Mouse (Mus musculus): ENCODE results near the gene Dupd1. TPM values are rescaled to one million over a fixed set of nuclear protein-coding genes. Genes with fewer than 3 reads are reported as not detected.
A peak's percentile ranks its signal among the peaks of the same experiment; 100 is the strongest.

Dupd1 gene
- total RNA-seq, 2 experiments from 2014 or later, result 0.22 to 0.26 TPM

GRCm38 (mm10) chr14:21722021-21722698 is 7.8 kb upstream of the Dupd1 start:
- DNase-seq, result no peak

DNA sequence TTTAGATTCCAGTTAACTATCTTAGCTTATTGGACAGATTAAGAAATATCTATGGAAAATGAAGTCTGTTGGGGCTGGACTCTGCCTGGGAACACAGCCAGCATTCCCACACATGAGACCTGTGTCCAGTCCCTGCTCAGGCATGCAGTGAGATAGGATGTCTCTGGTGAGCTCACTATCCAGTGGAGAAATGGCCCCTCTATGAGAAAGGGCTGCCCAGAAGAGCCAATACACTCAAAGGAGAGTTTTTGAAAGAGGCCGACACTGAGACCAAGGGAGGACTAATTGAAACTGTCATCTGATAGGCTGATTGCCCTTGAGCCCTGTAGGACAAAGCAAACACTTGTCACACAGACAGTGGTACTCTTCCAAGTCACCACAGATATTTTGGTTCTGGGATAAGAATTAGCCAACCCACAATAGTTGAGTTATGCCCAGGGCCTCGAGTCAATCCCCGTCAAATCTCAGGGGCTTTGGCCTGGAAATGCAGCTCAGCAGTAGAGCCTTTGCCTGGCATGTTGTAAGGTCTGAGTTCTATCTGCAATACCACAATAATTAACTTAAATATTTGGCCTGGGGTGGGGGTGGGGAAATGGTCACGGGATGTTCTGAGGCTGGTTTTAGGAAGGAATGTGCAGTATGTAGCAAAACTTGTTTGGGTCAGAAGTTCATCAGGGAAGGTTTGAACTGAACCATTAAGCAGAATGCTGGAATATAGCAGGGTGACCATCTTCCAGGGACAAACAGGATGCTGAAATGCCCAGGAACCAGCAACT is 6.2 kb upstream of the Dupd1 start:
- peak in 1 of 2 experiments; percentile 18 for DNase-seq

GRCm38 (mm10) chr14:21719646-21720383 is 5.4 kb upstream of the Dupd1 start:
- no peak for DNase-seq

DNA sequence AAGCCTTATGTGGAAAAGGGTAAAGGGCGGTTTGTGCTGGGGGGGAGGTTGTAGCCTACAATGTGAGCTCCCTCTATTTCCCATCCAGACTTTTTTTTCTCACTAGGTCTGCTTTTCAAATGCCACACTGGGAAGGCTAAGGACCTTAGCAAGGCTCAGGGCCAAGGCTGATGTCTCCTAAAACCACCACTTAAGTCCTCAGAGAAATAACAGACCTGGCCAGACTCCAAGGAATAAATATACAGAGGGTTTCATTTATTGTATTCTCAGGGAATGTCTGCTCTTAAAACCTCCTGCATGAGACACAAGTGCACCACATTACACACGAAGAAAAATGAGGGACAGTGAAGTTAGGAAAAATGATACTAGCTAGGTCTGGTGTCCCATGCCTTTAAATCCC is 3.1 kb downstream of the Dupd1 start:
- DNase-seq, result no peak

DNA sequence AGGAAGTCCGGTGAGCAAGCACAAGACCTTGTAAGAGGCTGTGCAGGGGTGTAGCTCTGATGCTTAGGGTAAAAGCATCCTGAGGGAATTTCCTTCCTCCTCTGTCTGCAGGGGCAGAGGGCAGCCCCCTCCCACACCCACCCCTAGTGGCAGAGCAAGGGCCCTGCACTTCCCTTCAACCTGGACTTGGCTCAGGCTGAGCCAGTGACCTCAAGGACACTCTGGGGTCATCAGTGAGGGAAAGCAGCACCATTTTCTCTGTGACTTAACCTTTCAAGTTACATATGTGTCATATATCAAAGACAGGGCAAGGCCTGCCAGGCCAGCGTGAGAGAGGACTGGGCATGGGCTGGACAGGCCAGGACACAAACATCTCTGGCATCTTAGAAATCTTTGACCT is 4.8 kb downstream of the Dupd1 start:
- no peak for DNase-seq

DNA sequence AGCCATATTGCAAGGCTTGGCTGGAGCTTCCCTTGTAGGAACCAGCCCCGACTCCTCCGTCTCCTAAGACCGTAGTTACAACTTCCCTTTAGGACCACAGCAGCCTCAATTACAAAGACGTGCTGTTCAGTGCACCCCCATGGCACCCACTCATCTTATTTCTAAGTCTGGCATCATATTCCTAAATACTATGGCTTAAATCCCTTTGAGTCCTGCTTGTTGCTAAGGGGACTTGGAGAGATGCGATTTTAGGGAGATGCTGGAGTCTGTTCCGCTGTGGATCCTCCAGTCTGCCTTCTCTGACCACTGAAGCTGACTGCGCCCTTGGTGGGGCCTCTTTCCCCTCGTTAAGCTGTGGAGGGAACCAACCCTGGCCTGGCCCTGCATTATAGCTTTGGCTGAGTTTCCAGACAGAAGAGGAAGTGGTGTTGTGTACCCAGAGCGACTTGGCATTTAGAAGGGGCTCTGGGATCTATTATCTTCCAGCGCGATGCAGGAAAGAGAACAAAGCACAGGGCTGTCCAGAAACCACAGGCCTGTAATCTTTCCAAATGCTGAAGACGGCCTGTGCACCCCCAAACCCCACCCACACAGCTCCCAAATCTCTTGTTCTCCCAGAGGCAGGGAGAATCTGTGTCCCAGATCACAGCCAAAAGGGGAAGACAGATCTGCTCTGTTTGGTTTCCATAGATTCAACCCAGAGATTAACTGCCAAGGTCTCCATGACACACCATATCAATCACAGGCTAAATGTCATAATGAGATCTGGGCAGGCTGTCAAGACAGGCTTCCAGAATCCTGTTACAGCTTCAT is 7.4 kb downstream of the Dupd1 start:
- DNase-seq, result peak; percentile 62 to 75

DNA sequence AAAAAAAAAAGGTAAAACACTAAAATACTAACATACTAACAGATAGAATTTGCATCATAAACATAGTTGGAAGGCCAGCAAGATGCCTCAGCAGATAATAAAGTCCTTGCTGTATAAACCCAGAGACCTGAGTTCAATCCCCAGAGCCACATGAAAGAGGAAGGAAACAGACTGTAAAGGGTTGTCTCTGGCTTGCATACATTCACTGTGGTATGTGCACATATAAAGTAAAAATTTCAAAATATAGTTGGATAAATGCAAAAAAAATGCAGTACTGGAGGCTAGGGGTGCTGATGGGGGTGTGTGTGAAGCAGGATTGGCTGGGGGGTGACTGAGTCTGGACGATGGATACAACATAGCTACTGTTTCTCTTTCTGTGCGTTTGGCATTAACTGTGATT is 8.9 kb downstream of the Dupd1 start:
- DNase-seq, result no peak

- DNase-seq, result peak; percentile 48 to 72
Measured at GRCm38 (mm10) chr14:21703255-21703654, 11.1 kb downstream of the Dupd1 start.

- DNase-seq, result no peak
Measured at GRCm38 (mm10) chr14:21702691-21703090, 11.7 kb downstream of the Dupd1 start.

DNA sequence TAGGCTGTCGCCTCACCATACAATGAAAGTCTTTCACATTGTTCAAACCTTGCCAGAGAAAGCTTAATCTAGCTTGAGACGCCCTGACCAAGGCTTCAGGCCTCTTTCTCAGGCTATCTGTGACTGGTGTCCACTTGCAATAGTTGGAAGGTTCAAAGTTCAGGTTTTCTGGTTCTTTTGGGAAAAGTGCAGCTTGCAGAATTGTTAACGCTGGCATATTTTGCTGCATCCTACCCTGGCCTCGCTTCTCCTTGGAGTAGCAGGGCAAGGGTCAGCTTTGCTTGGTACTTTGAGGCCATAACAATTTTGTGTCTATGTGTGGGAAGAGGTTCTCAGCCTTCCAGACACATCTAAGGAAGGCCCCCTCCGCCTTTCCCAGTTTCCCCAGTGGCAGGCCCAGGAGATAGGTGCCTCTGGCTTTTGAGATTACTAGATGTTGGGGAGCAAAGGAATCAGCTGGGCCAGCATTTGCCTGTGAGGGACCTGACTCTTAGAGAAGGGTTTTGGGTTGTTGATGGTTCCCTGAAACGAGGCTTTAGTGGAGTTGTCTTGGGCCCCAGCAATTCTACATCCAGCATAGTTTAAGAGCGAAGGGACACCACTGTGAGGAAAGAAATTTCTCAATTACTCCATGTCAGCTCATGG is 18.1 kb downstream of the Dupd1 start:
- DNase-seq, result no peak

DNA sequence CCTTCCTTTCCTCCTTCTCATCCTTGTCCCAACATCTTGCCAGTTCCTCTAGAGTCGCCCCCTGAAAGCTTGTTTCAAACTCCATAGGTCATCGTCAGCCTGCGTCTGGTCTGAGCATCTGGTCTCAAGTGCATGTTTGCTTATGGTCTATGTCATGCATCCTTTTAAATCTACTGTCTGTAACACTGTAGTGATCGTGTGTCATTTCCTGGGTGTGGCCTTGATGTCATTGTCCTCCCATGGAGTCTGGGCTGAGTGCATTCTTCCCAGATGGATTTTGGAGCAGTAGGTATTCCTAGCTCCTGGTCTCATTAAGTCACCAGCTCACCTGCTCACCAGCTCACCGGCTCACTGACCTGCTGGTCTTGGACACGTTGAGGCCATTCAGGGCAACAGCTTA is 19.4 kb downstream of the Dupd1 start:
- DNase-seq, result no peak

- no peak for DNase-seq
Measured at GRCm38 (mm10) chr14:21691070-21691469, 23.3 kb downstream of the Dupd1 start.

- DNase-seq, result no peak
Measured at GRCm38 (mm10) chr14:21686376-21687279, 27.7 kb downstream of the Dupd1 start.

GRCm38 (mm10) chr14:21685411-21686146 is 28.8 kb downstream of the Dupd1 start:
- no peak for DNase-seq

GRCm38 (mm10) chr14:21683834-21684233 is 30.5 kb downstream of the Dupd1 start:
- DNase-seq, result no peak

- peak in 1 of 2 experiments; percentile 39 for DNase-seq
Measured at GRCm38 (mm10) chr14:21682681-21683129, 31.7 kb downstream of the Dupd1 start.

DNA sequence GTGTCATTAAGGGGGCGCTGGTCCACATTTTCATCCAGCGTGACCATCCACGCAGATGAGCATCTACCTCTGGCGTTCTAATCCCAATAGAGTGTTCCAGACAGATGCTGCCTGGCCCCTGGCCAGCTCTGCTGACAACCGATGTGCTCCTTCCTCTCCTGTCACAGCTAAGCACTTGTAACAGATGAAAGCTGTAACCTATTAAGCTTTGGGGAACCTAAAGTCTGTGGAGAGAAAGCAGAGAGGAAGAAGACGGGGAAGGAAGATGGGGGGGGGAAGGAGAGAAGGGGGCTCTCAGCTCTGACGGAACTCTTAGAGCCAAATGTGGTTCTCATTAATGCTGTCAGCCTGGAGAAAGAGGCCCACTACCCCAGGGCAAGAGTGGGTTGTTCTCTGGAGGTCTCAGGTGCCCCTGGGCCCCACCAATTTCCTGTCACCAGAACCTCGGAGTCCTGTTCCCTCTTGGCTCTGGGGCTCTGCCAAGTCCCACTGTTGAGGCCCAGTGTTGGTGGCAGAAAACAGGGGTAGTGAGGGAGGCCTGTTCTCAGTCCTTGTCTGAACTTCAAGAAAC is 34.7 kb downstream of the Dupd1 start:
- DNase-seq, result no peak

DNA sequence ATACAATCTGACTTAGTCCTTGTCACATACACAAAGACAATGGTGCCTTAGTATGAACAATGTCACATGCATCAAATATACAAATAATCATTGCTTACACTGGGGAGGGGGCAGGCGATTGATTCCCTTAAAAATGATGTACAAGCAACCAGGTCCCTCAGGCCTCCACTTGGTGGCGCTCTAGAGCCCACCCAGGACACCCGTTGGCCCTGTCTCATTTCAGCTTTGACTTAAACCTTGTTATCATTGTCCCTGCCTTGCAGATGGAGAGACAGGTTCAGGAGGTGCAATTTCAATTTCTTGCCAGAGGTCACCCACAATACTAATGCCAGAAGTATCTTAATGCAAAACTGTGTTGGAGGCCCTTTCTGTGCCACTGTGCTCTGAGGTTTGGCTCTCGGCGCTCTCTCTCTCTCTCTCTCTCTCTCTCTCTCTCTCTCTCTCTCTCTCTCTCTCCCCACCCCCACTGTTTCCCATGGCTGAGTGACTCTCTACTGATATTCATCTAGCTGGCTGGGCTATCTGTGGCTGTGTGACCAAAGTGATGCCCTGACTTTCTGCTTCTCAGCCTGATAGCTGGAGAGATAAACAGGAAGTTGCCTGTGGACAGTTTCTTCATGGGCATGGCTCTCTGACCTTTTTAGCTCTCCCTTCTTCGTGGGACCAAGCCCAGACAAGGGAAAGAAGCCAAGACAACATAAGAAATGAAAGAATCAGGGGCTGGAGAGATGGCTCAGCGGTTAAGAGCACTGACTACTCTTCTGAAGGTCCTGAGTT is 35.7 kb downstream of the Dupd1 start:
- DNase-seq, result peak; percentile 42 to 75

GRCm38 (mm10) chr14:21676223-21676622 is 38.2 kb downstream of the Dupd1 start:
- no peak for DNase-seq

Data from heart, adult 18-20 months (tissue).